Comparison of ENCODE assay signal across 9 mouse cellular contexts in genomic region chr12:36313916-36314315, GRCm38 (mm10). TPM values are rescaled to one million over a fixed set of nuclear protein-coding genes. Genes with fewer than 3 reads are reported as not detected.
DNase-seq lines count a peak whose midpoint lies in the region; ATAC-seq lines count a peak whose summit lies in the region.
"Had no signal": no experiment of that assay in that cellular context is flagged by ENCODE, and none has a peak within 500 bp of the region (broad histone marks: within the 10 kb centered on the region; RNA-seq: fewer than 3 reads in every experiment).

Gene Sostdc1 (plus strand): TSS chr12:36314139.

- no peak within 1 kb of the TSS for H3K9ac ChIP-seq in heart, embryonic 13.5 days
- peak within 1 kb of the TSS; percentile 62 for H3K9ac ChIP-seq in embryonic facial prominence, embryonic 14.5 days (ENCODE audit: low read depth, low read length)
- H3K9ac ChIP-seq in midbrain, embryonic 16.5 days (ENCODE audit: low read depth, low read length), result no peak within 1 kb of the TSS

- H3K27me3 ChIP-seq in heart, embryonic 13.5 days (replicated peaks), result no peaks in the 10 kb centered on the region
- no peaks in the 10 kb centered on the region for H3K27me3 ChIP-seq in embryonic facial prominence, embryonic 14.5 days (replicated peaks; ENCODE audit: control insufficient read depth, insufficient read depth, low read length)
- no peaks in the 10 kb centered on the region for H3K27me3 ChIP-seq in midbrain, embryonic 16.5 days (ENCODE audit: control insufficient read depth, insufficient read depth, low read depth, low read length)

- ATAC-seq in heart, embryonic 13.5 days (ENCODE audit: extremely low read depth, insufficient number of reproducible peaks, low FRiP score, low TSS enrichment), result no peak
- peak; percentile 70 for ATAC-seq in embryonic facial prominence, embryonic 14.5 days (ENCODE audit: low read depth)
- ATAC-seq in midbrain, embryonic 16.5 days, result no peak; the same call in 1 of the 2 replicates

- H3K4me1 ChIP-seq in heart, embryonic 13.5 days, result peaks cover 10% of the 10 kb centered on the region; the same call in 1 of the 2 replicates
- peaks cover 6% of the 10 kb centered on the region; the same call in 1 of the 2 replicates for H3K4me1 ChIP-seq in embryonic facial prominence, embryonic 14.5 days (ENCODE audit: control insufficient read depth, insufficient read depth, low read length)
- peaks cover 11% of the 10 kb centered on the region; the same call in 1 of the 2 replicates for H3K4me1 ChIP-seq in midbrain, embryonic 16.5 days (ENCODE audit: control insufficient read depth, insufficient read depth, low read length)

- H3K36me3 ChIP-seq in heart, embryonic 13.5 days, result no peaks in the 10 kb centered on the region
- no peaks in the 10 kb centered on the region for H3K36me3 ChIP-seq in embryonic facial prominence, embryonic 14.5 days (ENCODE audit: control insufficient read depth, insufficient read depth, low read length)
- no peaks in the 10 kb centered on the region for H3K36me3 ChIP-seq in midbrain, embryonic 16.5 days (ENCODE audit: control insufficient read depth, insufficient read depth, low read length)

- no peak for DNase-seq in heart, adult 18-20 months
- peak; percentile 86 for DNase-seq in embryonic facial prominence, embryonic 14.5 days (ENCODE audit: low spot score)
- DNase-seq in kidney, adult 18-20 months, result peak; percentile 49
- no peak for DNase-seq in T-cell, adult 2 months (ENCODE audit: low spot score)
- no peak for DNase-seq in adrenal gland, postnatal 25 days
- DNase-seq in right cerebral cortex, postnatal 4 days, result no peak

- 12% methylated on average over 7 of the region's 7 CpGs for WGBS in heart, embryonic 13.5 days
- 6% methylated on average over 7 of the region's 7 CpGs for WGBS in embryonic facial prominence, embryonic 14.5 days
- WGBS in midbrain, embryonic 16.5 days, result 6% methylated on average over 7 of the region's 7 CpGs

- H3K9me3 ChIP-seq in heart, embryonic 13.5 days, result no peaks in the 10 kb centered on the region
- no peaks in the 10 kb centered on the region for H3K9me3 ChIP-seq in embryonic facial prominence, embryonic 14.5 days (ENCODE audit: control insufficient read depth, low read length)
- no peaks in the 10 kb centered on the region for H3K9me3 ChIP-seq in midbrain, embryonic 16.5 days (replicated peaks; ENCODE audit: control insufficient read depth, low read length, poor library complexity, severe bottlenecking)

- H3K27ac ChIP-seq in heart, embryonic 13.5 days (replicated peaks), result no peak within 1 kb of the TSS
- peak within 1 kb of the TSS; percentile 86 for H3K27ac ChIP-seq in embryonic facial prominence, embryonic 14.5 days (replicated peaks; ENCODE audit: low read depth, low read length)
- H3K27ac ChIP-seq in midbrain, embryonic 16.5 days (ENCODE audit: low read length), result no peak within 1 kb of the TSS

- peak within 1 kb of the TSS; percentile 26 for H3K4me3 ChIP-seq in heart, embryonic 13.5 days
- H3K4me3 ChIP-seq in embryonic facial prominence, embryonic 14.5 days (ENCODE audit: low read depth, low read length), result peak within 1 kb of the TSS; percentile 51
- peak within 1 kb of the TSS; percentile 19 for H3K4me3 ChIP-seq in midbrain, embryonic 16.5 days (ENCODE audit: low read depth, low read length)
- H3K4me3 ChIP-seq: myocyte had no signal

- H3K4me2 ChIP-seq in heart, embryonic 13.5 days, result peak within 1 kb of the TSS; percentile 60
- H3K4me2 ChIP-seq in embryonic facial prominence, embryonic 14.5 days (ENCODE audit: low read depth, low read length), result peak within 1 kb of the TSS; percentile 76
- peak within 1 kb of the TSS; percentile 48 for H3K4me2 ChIP-seq in midbrain, embryonic 16.5 days (ENCODE audit: low read length)

RNA-seq across cellular contexts. Expression of gene Sostdc1, which starts in this region (rescaled TPM):
- 0.21 and 0.34 TPM in 2 replicates for polyA plus RNA-seq in heart, embryonic 13.5 days (2015; fragmentation: Nextera tagmentation; extraction: Ambion mirVana)
- total RNA-seq in heart, adult 18-20 months (2021), result under 1 TPM; 0.37 to 0.41 TPM
- polyA plus RNA-seq in embryonic facial prominence, embryonic 14.5 days (2014; fragmentation: Nextera tagmentation; extraction: Ambion mirVana), result 82.8 and 83.5 TPM in 2 replicates
- 11.9 and 13.0 TPM in 2 replicates for polyA plus RNA-seq in midbrain, embryonic 16.5 days (2015; fragmentation: Nextera tagmentation; extraction: Ambion mirVana)
- total RNA-seq in adrenal gland, postnatal 25 days (2021), result 0.52 TPM in 2 replicates
- polyA plus RNA-seq: myocyte had no signal

Comparison
In these comparisons a context has a peak if more than half of its experiments do, and no peak if none do; other contexts are left out.
1. DNase-seq: peak in embryonic facial prominence, embryonic 14.5 days (single experiment) and kidney, adult 18-20 months (single experiment); none in heart, adult 18-20 months (0 of 2), T-cell, adult 2 months (single experiment), adrenal gland, postnatal 25 days (single experiment) and right cerebral cortex, postnatal 4 days (single experiment).
2. Peak in every context shown above with its lines, with median percentiles within 50 percentile points of each other: H3K4me2 ChIP-seq and H3K4me3 ChIP-seq.